Mouse (Mus musculus) embryonic facial prominence, embryonic 13.5 days (tissue): ENCODE results near the gene Angptl2. TPM values are rescaled to one million over a fixed set of nuclear protein-coding genes. Genes with fewer than 3 reads are reported as not detected.

Source experiments
- ATAC-seq: fragments of 200-750 bp; cut with Nextera tagmentation; 2 replicates; pipeline ENCODE4 v1.8.0; 2017; ENCODE audit warnings: low read depth; ENCODE audit not compliant: insufficient number of reproducible peaks, insufficient read depth, low FRiP score, low TSS enrichment
- H3K27ac ChIP-seq: fragments of 300-500 bp; sonication (generic); 2 replicates; pipeline ENCODE4 v1.5.1; 2015; ENCODE audit warnings: moderate library complexity, mild to moderate bottlenecking, inconsistent platforms
- H3K27me3 ChIP-seq: fragments of 300-500 bp; sonication (generic); 2 replicates; pipeline ENCODE4 v1.6.1; 2015; ENCODE audit warnings: mild to moderate bottlenecking, inconsistent platforms
- H3K36me3 ChIP-seq: fragments of 300-500 bp; sonication (generic); 2 replicates; pipeline ENCODE4 v1.6.1; 2015; ENCODE audit warnings: mild to moderate bottlenecking, inconsistent platforms
- H3K4me1 ChIP-seq: fragments of 300-500 bp; sonication (generic); 2 replicates; pipeline ENCODE4 v1.6.1; 2015; ENCODE audit warnings: inconsistent platforms
- H3K4me2 ChIP-seq: fragments of 300-500 bp; sonication (generic); 2 replicates; pipeline ENCODE4 v1.6.1; 2015; ENCODE audit warnings: moderate library complexity, mild to moderate bottlenecking, inconsistent platforms
- H3K4me3 ChIP-seq: fragments of 300-500 bp; sonication (generic); 2 replicates; pipeline ENCODE4 v1.5.1; 2015; ENCODE audit warnings: mild to moderate bottlenecking, inconsistent platforms
- H3K9ac ChIP-seq: fragments of 300-500 bp; sonication (generic); 2 replicates; pipeline ENCODE4 v1.6.1; 2015; ENCODE audit warnings: mild to moderate bottlenecking, inconsistent platforms
- H3K9me3 ChIP-seq: fragments of 300-500 bp; sonication (generic); 2 replicates; pipeline ENCODE4 v1.6.1; 2016; ENCODE audit warnings: inconsistent platforms
- WGBS: fragments of 180-500 bp; shearing (Covaris S2); methylation state at CpG from one replicate; pipeline ENCODE4 v1.1.7; 2015; ENCODE audit warnings: mixed read lengths; 5-methylcytosine and 5-hydroxymethylcytosine counted together
- polyA plus RNA-seq: library from polyadenylated mRNA; unstranded; fragments of >200 nt; fragmentation: Nextera tagmentation; extraction: Ambion mirVana; gene quantifications from 2 replicates; pipeline ENCODE4 v1.2.1, GENCODE M21; 2015

Gene Angptl2
- polyA plus RNA-seq, 1 experiment from 2014 or later, result 38.4 TPM

- Histone ChIP-seq H3K9ac (no peak overlapping the region), H3K4me1 (peaks cover 10% of the 10 kb centered on the region), H3K36me3 (peaks cover 64% of the 10 kb centered on the region), H3K27ac (no peak overlapping the region), H3K9me3 (no peaks in the 10 kb centered on the region), H3K4me3 (no peak overlapping the region), H3K27me3 (no peaks in the 10 kb centered on the region), H3K4me2 (no peak overlapping the region)
- WGBS, result 56% methylated on average over 5 of the region's 5 CpGs
- no peak for ATAC-seq
Observed at GRCm38 (mm10) chr2:33233856-33234255, 18.0 kb downstream of the Angptl2 start.

DNA sequence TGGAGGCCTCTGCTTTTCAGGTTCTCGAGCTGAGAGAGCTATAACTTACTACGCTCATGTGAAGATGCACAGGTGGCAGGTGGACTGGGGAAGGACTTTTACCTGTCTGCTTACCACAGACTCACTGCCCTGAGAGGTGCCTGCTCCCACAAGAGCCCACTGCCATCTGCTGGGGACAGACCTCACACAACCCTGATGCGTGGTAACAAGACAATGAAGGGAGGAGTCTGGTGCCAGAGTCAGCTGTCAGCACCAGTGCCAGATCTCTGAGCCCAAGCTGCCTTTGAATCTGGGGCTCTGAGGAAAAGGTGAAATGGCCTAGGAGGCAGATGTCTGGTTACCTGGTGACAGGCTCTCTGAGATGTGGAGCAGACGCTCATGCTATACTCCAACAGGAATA lies 19.0 kb downstream of the Angptl2 start:
- H3K9me3 ChIP-seq, result no peaks in the 10 kb centered on the region
- H3K36me3 ChIP-seq, result peaks cover 55% of the 10 kb centered on the region
- no peak overlapping the region for H3K4me3 ChIP-seq
- no peaks in the 10 kb centered on the region for H3K27me3 ChIP-seq
- no peak overlapping the region for H3K27ac ChIP-seq
- H3K4me1 ChIP-seq, result peaks cover 10% of the 10 kb centered on the region
- no peak overlapping the region for H3K9ac ChIP-seq
- ATAC-seq, result no peak
- no peak overlapping the region for H3K4me2 ChIP-seq
- 80% methylated on average over 4 of the region's 4 CpGs for WGBS

GRCm38 (mm10) chr2:33237581-33237980 lies 21.7 kb downstream of the Angptl2 start:
- H3K27ac ChIP-seq, result no peak overlapping the region
- 0 out of 2 replicates have a peak, but pooled peaks cover 5% of the 10 kb centered on the region for H3K4me1 ChIP-seq
- H3K36me3 ChIP-seq, result peaks cover 44% of the 10 kb centered on the region
- no peaks in the 10 kb centered on the region for H3K27me3 ChIP-seq
- no peaks in the 10 kb centered on the region for H3K9me3 ChIP-seq
- WGBS, result 84% methylated on average over 6 of the region's 6 CpGs
- no peak for ATAC-seq
- no peak overlapping the region for H3K4me3 ChIP-seq
- H3K4me2 ChIP-seq, result no peak overlapping the region
- H3K9ac ChIP-seq, result no peak overlapping the region

- Histone ChIP-seq H3K4me3 (no peak overlapping the region), H3K27ac (no peak overlapping the region), H3K4me1 (peaks cover under 1% of the 10 kb centered on the region; the same call in 1 of the 2 replicates), H3K27me3 (no peaks in the 10 kb centered on the region), H3K36me3 (peaks cover 58% of the 10 kb centered on the region), H3K9ac (no peak overlapping the region), H3K4me2 (no peak overlapping the region), H3K9me3 (no peaks in the 10 kb centered on the region)
- ATAC-seq, result no peak
- 81% methylated on average over 6 of the region's 6 CpGs for WGBS
Observed at GRCm38 (mm10) chr2:33244880-33245279, 29.0 kb downstream of the Angptl2 start.

DNA sequence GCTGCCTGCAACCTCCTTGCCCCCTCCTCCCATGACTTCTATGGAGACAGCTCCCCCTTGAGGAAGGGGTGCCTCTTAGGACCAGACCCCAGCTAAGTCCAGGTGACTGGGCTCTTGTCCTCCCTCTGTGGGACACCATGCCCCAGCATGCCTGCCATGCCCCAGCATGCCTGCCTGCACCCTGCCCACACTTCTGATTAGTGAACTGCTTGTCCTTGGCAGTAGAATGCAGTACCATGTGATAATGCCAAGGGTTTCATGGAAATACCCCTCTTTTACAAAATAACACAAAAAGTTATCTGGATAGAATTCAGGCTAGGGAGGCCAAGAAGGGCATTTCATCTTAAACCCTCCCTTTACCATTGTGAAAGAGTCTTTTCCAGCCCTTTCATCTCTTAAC lies 29.5 kb downstream of the Angptl2 start:
- ATAC-seq, result no peak
- peaks cover 58% of the 10 kb centered on the region for H3K36me3 ChIP-seq
- H3K9ac ChIP-seq, result no peak overlapping the region
- no peaks in the 10 kb centered on the region for H3K9me3 ChIP-seq
- H3K27ac ChIP-seq, result no peak overlapping the region
- peaks cover 5% of the 10 kb centered on the region for H3K4me1 ChIP-seq
- no peaks in the 10 kb centered on the region for H3K27me3 ChIP-seq
- H3K4me2 ChIP-seq, result no peak overlapping the region
- no peak overlapping the region for H3K4me3 ChIP-seq

DNA sequence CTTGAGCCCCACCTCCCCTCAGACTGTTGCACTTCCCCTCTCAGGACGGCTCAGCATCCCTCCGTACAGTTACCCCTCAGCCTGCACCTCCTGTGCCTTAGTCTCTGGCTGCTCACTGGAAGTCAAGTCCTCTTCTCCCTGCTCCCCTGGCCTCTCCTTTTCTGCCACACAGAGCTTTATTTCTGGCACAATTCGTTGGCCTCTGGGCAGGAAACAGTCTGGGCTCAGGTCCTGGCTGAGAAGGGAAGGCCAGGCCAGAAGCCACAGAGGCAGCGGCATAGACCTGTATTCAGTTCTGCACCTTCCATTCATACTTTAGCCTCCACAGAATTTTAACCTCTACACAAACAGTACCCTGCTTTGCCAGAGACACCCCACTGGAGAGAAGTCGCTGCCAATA lies 31.0 kb downstream of the Angptl2 start:
- Histone ChIP-seq H3K4me2 (no peak overlapping the region), H3K36me3 (peaks cover 50% of the 10 kb centered on the region)

DNA sequence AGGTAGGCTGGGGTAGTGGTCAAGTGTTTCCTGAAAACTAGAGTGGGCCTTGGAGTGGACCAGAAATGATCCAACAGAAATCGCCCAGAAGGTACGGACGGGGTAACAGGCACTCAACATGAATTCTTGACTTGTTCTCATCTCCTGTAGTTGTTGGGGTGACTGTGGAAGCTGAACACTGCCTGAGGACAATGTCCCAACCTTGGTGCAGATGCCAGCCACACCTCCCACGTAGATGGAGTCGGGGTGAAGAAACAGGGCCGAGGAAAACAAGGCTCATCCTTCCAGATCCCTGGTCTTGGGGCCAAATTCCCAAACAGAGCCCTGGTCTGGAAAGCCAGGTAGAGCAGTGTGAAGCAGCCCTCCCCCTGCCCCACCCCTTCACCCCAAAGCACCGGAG lies 32.7 kb downstream of the Angptl2 start:
- no peak overlapping the region for H3K9ac ChIP-seq
- peaks cover 33% of the 10 kb centered on the region for H3K36me3 ChIP-seq
- no peak overlapping the region for H3K4me3 ChIP-seq
- H3K27me3 ChIP-seq, result no peaks in the 10 kb centered on the region
- H3K27ac ChIP-seq, result no peak overlapping the region
- no peaks in the 10 kb centered on the region for H3K9me3 ChIP-seq
- no peak overlapping the region for H3K4me2 ChIP-seq
- ATAC-seq, result no peak
- H3K4me1 ChIP-seq, result peaks cover 8% of the 10 kb centered on the region
- WGBS, result 87% methylated on average over 7 of the region's 7 CpGs

More for the DNA sequence above, 31.0 kb downstream of the Angptl2 start:
- ATAC-seq, result no peak
- WGBS, result 75% methylated on average over 5 of the region's 5 CpGs
- H3K4me1 ChIP-seq, result peaks cover 6% of the 10 kb centered on the region
- no peaks in the 10 kb centered on the region for H3K27me3 ChIP-seq
- no peak overlapping the region for H3K4me3 ChIP-seq
- no peaks in the 10 kb centered on the region for H3K9me3 ChIP-seq
- no peak overlapping the region for H3K9ac ChIP-seq
- no peak overlapping the region for H3K27ac ChIP-seq

- Histone ChIP-seq H3K4me3 (no peak overlapping the region), H3K27me3 (no peaks in the 10 kb centered on the region), H3K4me1 (peaks cover 18% of the 10 kb centered on the region), H3K9ac (no peak overlapping the region), H3K4me2 (no peak overlapping the region), H3K36me3 (peaks cover 22% of the 10 kb centered on the region), H3K27ac (no peak overlapping the region), H3K9me3 (no peaks in the 10 kb centered on the region)
- no peak for ATAC-seq
- WGBS, result 30% methylated on average over 3 of the region's 3 CpGs
Observed at GRCm38 (mm10) chr2:33249922-33250633, 34.2 kb downstream of the Angptl2 start.

- no peaks in the 10 kb centered on the region for H3K36me3 ChIP-seq
- H3K4me2 ChIP-seq, result no peak overlapping the region
- H3K4me1 ChIP-seq, result peaks cover 18% of the 10 kb centered on the region
- H3K4me3 ChIP-seq, result no peak overlapping the region
- no peaks in the 10 kb centered on the region for H3K27me3 ChIP-seq
- no peak for ATAC-seq
- no peaks in the 10 kb centered on the region for H3K9me3 ChIP-seq
- H3K9ac ChIP-seq, result no peak overlapping the region
- WGBS, result 91% methylated on average over 6 of the region's 6 CpGs
- no peak overlapping the region for H3K27ac ChIP-seq
Observed at GRCm38 (mm10) chr2:33252751-33253150, 36.9 kb downstream of the Angptl2 start.

- Histone ChIP-seq H3K4me1 (peaks cover 18% of the 10 kb centered on the region), H3K9ac (no peak overlapping the region), H3K4me3 (no peak overlapping the region), H3K27me3 (no peaks in the 10 kb centered on the region), H3K4me2 (no peak overlapping the region), H3K36me3 (no peaks in the 10 kb centered on the region), H3K27ac (no peak overlapping the region), H3K9me3 (no peaks in the 10 kb centered on the region)
- no peak for ATAC-seq
- WGBS, result 54% methylated on average over 4 of the region's 4 CpGs
Observed at GRCm38 (mm10) chr2:33253572-33254190, 37.8 kb downstream of the Angptl2 start.

DNA sequence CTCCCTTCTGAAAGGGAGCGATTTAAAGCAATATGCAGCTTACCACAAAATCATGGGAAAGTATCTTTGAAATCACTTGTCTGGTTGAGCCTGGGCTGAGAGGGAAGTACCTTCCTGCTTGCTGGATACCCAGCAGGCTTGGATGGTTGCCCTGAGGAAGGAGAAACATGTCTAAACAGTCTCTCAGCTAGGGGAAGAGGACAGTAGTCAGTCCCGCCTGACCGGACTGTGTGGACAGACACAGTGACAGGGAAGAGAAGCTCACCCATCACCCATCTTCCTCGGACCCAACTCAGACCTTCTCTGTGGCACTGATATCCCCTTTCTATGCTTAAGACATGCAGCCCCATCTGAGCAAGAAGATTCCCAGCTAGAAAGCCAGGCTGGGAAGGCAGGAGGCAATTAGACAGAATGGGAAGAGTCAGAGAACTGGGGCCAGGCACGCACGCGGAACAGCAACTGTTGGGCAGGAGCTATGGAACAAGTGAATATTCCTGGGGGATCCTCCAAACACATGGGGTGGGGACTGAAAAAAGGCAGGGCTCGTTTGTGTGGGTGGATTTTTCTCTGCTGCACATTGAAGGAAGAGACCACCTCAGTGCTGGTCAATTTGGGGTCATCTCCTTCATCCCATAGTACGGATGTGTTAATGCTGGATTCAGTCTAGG lies 38.6 kb downstream of the Angptl2 start:
- H3K27ac ChIP-seq, result no peak overlapping the region
- peaks cover 18% of the 10 kb centered on the region for H3K4me1 ChIP-seq
- no peaks in the 10 kb centered on the region for H3K36me3 ChIP-seq
- H3K4me3 ChIP-seq, result no peak overlapping the region
- H3K27me3 ChIP-seq, result no peaks in the 10 kb centered on the region
- H3K9me3 ChIP-seq, result no peaks in the 10 kb centered on the region
- ATAC-seq, result no peak
- H3K9ac ChIP-seq, result no peak overlapping the region
- WGBS, result 81% methylated on average over 9 of the region's 9 CpGs
- H3K4me2 ChIP-seq, result no peak overlapping the region
